Mouse (Mus musculus): ENCODE data around the gene Pou3f3. TPM values are rescaled to one million over a fixed set of nuclear protein-coding genes. Genes with fewer than 3 reads are reported as not detected.
A peak's percentile ranks its signal among the peaks of the same experiment; 100 is the strongest.

The Pou3f3 gene
- polyA plus RNA-seq, 1 experiment from 2014 or later = 0.14 TPM

- WGBS = under 1% methylated on average over 46 of the region's 46 CpGs
- peaks cover 68% of the 10 kb centered on the region for H3K27me3 ChIP-seq (ENCODE audit: control insufficient read depth, insufficient read depth, low read depth, low read length)
- peak; percentile 41; the same call in 1 of the 2 replicates for ATAC-seq (ENCODE audit: low read depth)
- H3K27ac ChIP-seq (ENCODE audit: low read length) = no peak overlapping the region
- H3K36me3 ChIP-seq (ENCODE audit: control insufficient read depth, insufficient read depth, low read length) = no peaks in the 10 kb centered on the region
- H3K4me3 ChIP-seq (ENCODE audit: low read length) = peak overlapping the region; percentile 46
- H3K9me3 ChIP-seq (ENCODE audit: control insufficient read depth, low read length) = no peaks in the 10 kb centered on the region
- peak overlapping the region; percentile 73 for H3K4me2 ChIP-seq (ENCODE audit: low read depth, low read length)
- H3K9ac ChIP-seq (ENCODE audit: low read length) = no peak overlapping the region; the same call in 1 of the 2 replicates
- H3K4me1 ChIP-seq (replicated peaks; ENCODE audit: control insufficient read depth, insufficient read depth, low read length) = peaks cover 12% of the 10 kb centered on the region
Measured at GRCm38 (mm10) chr1:42713104-42713932, 17.8 kb downstream of the Pou3f3 start.

GRCm38 (mm10) chr1:42714016-42714931 lies 18.7 kb downstream of the Pou3f3 start:
- Histone ChIP-seq H3K27ac (ENCODE audit: low read length) (no peak overlapping the region), H3K4me2 (ENCODE audit: low read depth, low read length) (peak overlapping the region; percentile 73), H3K36me3 (ENCODE audit: control insufficient read depth, insufficient read depth, low read length) (no peaks in the 10 kb centered on the region), H3K4me3 (ENCODE audit: low read length) (peak overlapping the region; percentile 46), H3K9me3 (ENCODE audit: control insufficient read depth, low read length) (no peaks in the 10 kb centered on the region), H3K27me3 (ENCODE audit: control insufficient read depth, insufficient read depth, low read depth, low read length) (peaks cover 60% of the 10 kb centered on the region), H3K4me1 (replicated peaks; ENCODE audit: control insufficient read depth, insufficient read depth, low read length) (peaks cover 12% of the 10 kb centered on the region), H3K9ac (ENCODE audit: low read length) (peak overlapping the region; percentile 51)
- 2% methylated on average over 23 of the region's 31 CpGs for WGBS
- ATAC-seq (ENCODE audit: low read depth) = peak; percentile 77

GRCm38 (mm10) chr1:42718549-42718948 lies 23.0 kb downstream of the Pou3f3 start:
- WGBS = 35% methylated on average over 5 of the region's 5 CpGs
- peaks cover 25% of the 10 kb centered on the region for H3K27me3 ChIP-seq (ENCODE audit: control insufficient read depth, insufficient read depth, low read depth, low read length)

GRCm38 (mm10) chr1:42721353-42721752 lies 25.8 kb downstream of the Pou3f3 start:
- 60% methylated on average over 5 of the region's 5 CpGs for WGBS
- ATAC-seq (ENCODE audit: low read depth) = no peak
- Histone ChIP-seq H3K27ac (ENCODE audit: low read length) (no peak overlapping the region), H3K36me3 (ENCODE audit: control insufficient read depth, insufficient read depth, low read length) (no peaks in the 10 kb centered on the region), H3K4me1 (replicated peaks; ENCODE audit: control insufficient read depth, insufficient read depth, low read length) (no peaks in the 10 kb centered on the region), H3K9me3 (ENCODE audit: control insufficient read depth, low read length) (no peaks in the 10 kb centered on the region), H3K4me2 (ENCODE audit: low read depth, low read length) (no peak overlapping the region), H3K4me3 (ENCODE audit: low read length) (no peak overlapping the region), H3K27me3 (ENCODE audit: control insufficient read depth, insufficient read depth, low read depth, low read length) (peaks cover 5% of the 10 kb centered on the region; the same call in 1 of the 2 replicates), H3K9ac (ENCODE audit: low read length) (no peak overlapping the region)

More at GRCm38 (mm10) chr1:42718549-42718948, 23.0 kb downstream of the Pou3f3 start:
- Histone ChIP-seq H3K9me3 (ENCODE audit: control insufficient read depth, low read length) (no peaks in the 10 kb centered on the region), H3K36me3 (ENCODE audit: control insufficient read depth, insufficient read depth, low read length) (no peaks in the 10 kb centered on the region), H3K4me3 (ENCODE audit: low read length) (no peak overlapping the region), H3K4me1 (replicated peaks; ENCODE audit: control insufficient read depth, insufficient read depth, low read length) (peaks cover 6% of the 10 kb centered on the region), H3K27ac (ENCODE audit: low read length) (no peak overlapping the region), H3K4me2 (ENCODE audit: low read depth, low read length) (no peak overlapping the region), H3K9ac (ENCODE audit: low read length) (no peak overlapping the region)
- ATAC-seq (ENCODE audit: low read depth) = no peak

- Histone ChIP-seq H3K4me3 (ENCODE audit: low read length) (no peak overlapping the region), H3K9ac (ENCODE audit: low read length) (no peak overlapping the region), H3K4me2 (ENCODE audit: low read depth, low read length) (no peak overlapping the region), H3K27ac (ENCODE audit: low read length) (no peak overlapping the region), H3K27me3 (ENCODE audit: control insufficient read depth, insufficient read depth, low read depth, low read length) (peaks cover 5% of the 10 kb centered on the region; the same call in 1 of the 2 replicates), H3K36me3 (ENCODE audit: control insufficient read depth, insufficient read depth, low read length) (no peaks in the 10 kb centered on the region), H3K9me3 (ENCODE audit: control insufficient read depth, low read length) (no peaks in the 10 kb centered on the region), H3K4me1 (replicated peaks; ENCODE audit: control insufficient read depth, insufficient read depth, low read length) (no peaks in the 10 kb centered on the region)
- no peak for ATAC-seq (ENCODE audit: low read depth)
- 73% methylated on average over 1 of the region's 1 CpGs for WGBS
Measured at GRCm38 (mm10) chr1:42723769-42724300, 28.3 kb downstream of the Pou3f3 start.

GRCm38 (mm10) chr1:42724881-42725280 lies 29.3 kb downstream of the Pou3f3 start:
- Histone ChIP-seq H3K27me3 (ENCODE audit: control insufficient read depth, insufficient read depth, low read depth, low read length) (no peaks in the 10 kb centered on the region), H3K27ac (ENCODE audit: low read length) (no peak overlapping the region), H3K9me3 (ENCODE audit: control insufficient read depth, low read length) (no peaks in the 10 kb centered on the region), H3K4me2 (ENCODE audit: low read depth, low read length) (no peak overlapping the region), H3K4me1 (replicated peaks; ENCODE audit: control insufficient read depth, insufficient read depth, low read length) (no peaks in the 10 kb centered on the region), H3K36me3 (ENCODE audit: control insufficient read depth, insufficient read depth, low read length) (no peaks in the 10 kb centered on the region), H3K9ac (ENCODE audit: low read length) (no peak overlapping the region), H3K4me3 (ENCODE audit: low read length) (no peak overlapping the region)
- ATAC-seq (ENCODE audit: low read depth) = no peak
- 80% methylated on average over 2 of the region's 2 CpGs for WGBS

- no peaks in the 10 kb centered on the region for H3K9me3 ChIP-seq (ENCODE audit: control insufficient read depth, low read length)
- 72% methylated on average over 5 of the region's 5 CpGs for WGBS
- H3K4me1 ChIP-seq (replicated peaks; ENCODE audit: control insufficient read depth, insufficient read depth, low read length) = no peaks in the 10 kb centered on the region
- ATAC-seq (ENCODE audit: low read depth) = no peak
- no peak overlapping the region for H3K27ac ChIP-seq (ENCODE audit: low read length)
- H3K4me3 ChIP-seq (ENCODE audit: low read length) = no peak overlapping the region
- no peak overlapping the region for H3K9ac ChIP-seq (ENCODE audit: low read length)
- H3K4me2 ChIP-seq (ENCODE audit: low read depth, low read length) = no peak overlapping the region
- H3K27me3 ChIP-seq (ENCODE audit: control insufficient read depth, insufficient read depth, low read depth, low read length) = no peaks in the 10 kb centered on the region
- H3K36me3 ChIP-seq (ENCODE audit: control insufficient read depth, insufficient read depth, low read length) = no peaks in the 10 kb centered on the region
Measured at GRCm38 (mm10) chr1:42727161-42727560, 31.6 kb downstream of the Pou3f3 start.

GRCm38 (mm10) chr1:42727676-42728075 lies 32.1 kb downstream of the Pou3f3 start:
- 69% methylated on average over 7 of the region's 7 CpGs for WGBS
- Histone ChIP-seq H3K9me3 (ENCODE audit: control insufficient read depth, low read length) (no peaks in the 10 kb centered on the region), H3K27me3 (ENCODE audit: control insufficient read depth, insufficient read depth, low read depth, low read length) (no peaks in the 10 kb centered on the region), H3K36me3 (ENCODE audit: control insufficient read depth, insufficient read depth, low read length) (no peaks in the 10 kb centered on the region), H3K4me3 (ENCODE audit: low read length) (no peak overlapping the region), H3K4me1 (replicated peaks; ENCODE audit: control insufficient read depth, insufficient read depth, low read length) (no peaks in the 10 kb centered on the region), H3K4me2 (ENCODE audit: low read depth, low read length) (no peak overlapping the region), H3K9ac (ENCODE audit: low read length) (no peak overlapping the region), H3K27ac (ENCODE audit: low read length) (no peak overlapping the region)
- no peak for ATAC-seq (ENCODE audit: low read depth)

Measured in lung, embryonic 16.5 days (tissue).